Mouse (Mus musculus) v-Abl transformed pro-B cells (cell line): ENCODE results near the gene Tmtc4.

Source experiments
- in situ Hi-C, 2 experiments: fragments of 400-800 bp; cut with MboI; formaldehyde crosslinking; loops; one replicate each; pipeline ENCODE4 v1.15.1; 2025; ENCODE audit not compliant: unreplicated experiment in 2 of 2

Gene Tmtc4

DNA sequence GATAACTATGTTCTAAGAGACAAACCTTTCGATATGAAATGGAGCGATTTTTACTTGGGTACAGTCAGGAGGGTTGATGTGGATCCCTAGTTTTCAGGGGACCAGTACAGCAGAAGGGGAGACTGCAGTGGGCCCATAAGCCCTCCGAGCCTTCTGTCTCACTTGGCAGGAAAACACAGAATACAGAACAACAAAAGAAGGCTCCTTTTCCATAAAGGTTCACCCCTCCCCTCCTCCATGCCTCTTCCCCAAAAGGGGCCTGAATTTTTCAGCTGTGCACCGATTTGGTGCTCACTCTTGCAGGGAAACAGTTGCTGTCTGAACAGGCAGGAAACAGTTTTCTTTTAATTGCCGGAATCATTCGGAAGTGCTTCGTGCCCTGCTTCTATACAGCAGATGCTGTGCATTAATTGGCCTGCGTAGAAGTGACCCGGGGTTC is 101.6 kb downstream of the Tmtc4 start:
- in situ Hi-C loops, result no loop called here

GRCm38 (mm10) chr14:122881699-122882098 is 102.1 kb downstream of the Tmtc4 start:
- in situ Hi-C loops, result no loop called here

GRCm38 (mm10) chr14:122880291-122880690 is 103.5 kb downstream of the Tmtc4 start:
- in situ Hi-C loops, result no loop called here

GRCm38 (mm10) chr14:122877787-122878186 is 106.0 kb downstream of the Tmtc4 start:
- in situ Hi-C loops, result loop anchor here (5.0 to 10.0 kb wide), 3 partner anchors 365 to 813 kb away; no protein-coding TSS in a partner anchor

DNA sequence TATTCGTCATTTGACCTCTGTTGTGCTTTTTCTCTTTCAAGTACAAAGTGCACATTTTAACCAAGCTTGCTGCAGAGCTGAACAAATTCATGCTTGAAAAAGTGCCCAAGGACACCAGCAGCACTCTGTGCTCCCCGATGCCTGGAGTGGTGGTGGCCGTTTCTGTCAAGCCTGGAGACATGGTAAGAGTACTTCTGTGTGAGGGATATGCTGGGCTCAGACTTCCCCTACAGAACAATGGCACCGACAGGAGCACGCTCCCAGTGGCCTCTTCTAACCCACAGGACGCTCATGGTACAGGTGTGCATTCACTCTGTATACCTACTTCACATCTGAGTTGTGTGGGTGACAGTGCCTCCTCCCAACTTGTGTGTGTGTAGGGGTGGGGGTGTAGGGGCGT is 107.1 kb downstream of the Tmtc4 start:
- in situ Hi-C loops, result loop anchor here (5.0 to 10.0 kb wide), 3 partner anchors 364 to 812 kb away; no protein-coding TSS in a partner anchor

DNA sequence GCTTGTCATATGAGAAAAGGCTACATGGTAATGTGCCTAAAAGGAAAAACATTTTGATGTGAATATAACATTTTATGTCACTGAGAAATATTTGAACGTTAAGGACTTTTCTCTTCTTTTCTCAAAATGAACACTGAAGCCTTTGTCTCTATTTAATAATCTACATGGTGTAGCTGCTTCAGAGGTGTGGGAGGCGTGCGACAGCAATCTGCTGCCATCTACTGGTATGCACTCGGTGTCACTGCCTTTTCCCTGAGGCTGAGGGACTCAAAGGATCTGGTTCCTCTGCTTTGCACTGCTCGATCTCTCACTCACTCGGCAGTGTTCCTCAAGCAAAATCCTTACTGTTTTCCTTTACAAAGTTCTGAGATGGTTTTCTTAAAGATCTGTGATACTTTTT is 107.7 kb downstream of the Tmtc4 start:
- in situ Hi-C loops, result loop anchor here (5.0 to 10.0 kb wide), 3 partner anchors 364 to 811 kb away; no protein-coding TSS in a partner anchor

- in situ Hi-C loops, result loop anchor here (5.0 to 10.0 kb wide), 3 partner anchors 363 to 811 kb away; no protein-coding TSS in a partner anchor
These were observed 108.2 kb downstream of the Tmtc4 start for GRCm38 (mm10) chr14:122875636-122876035.

DNA sequence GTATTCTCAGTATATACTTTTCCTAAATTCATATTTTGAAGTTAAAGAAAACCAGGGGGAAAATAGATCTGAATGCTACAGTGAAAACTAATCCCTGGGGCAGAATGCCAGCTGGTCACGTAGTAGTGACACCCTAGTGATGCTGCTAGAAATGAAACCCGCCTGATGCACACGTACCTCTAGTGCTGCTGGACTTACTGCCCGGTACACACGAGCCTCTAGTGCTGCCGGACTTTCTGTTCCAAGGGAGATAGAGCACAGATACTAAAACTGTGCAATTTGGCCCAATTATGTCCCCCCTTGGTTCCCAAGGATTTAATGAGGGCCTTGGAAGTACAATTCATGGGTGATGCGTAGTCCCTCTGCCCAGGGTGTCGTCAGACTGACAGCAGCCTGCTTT is 108.8 kb downstream of the Tmtc4 start:
- in situ Hi-C loops, result loop anchor here (5.0 to 10.0 kb wide), 3 partner anchors 363 to 810 kb away; no protein-coding TSS in a partner anchor

- in situ Hi-C loops, result loop anchor here in 1 of 2 experiments (10.0 to 25.0 kb wide), 2 partner anchors 310 to 808 kb away; no protein-coding TSS in a partner anchor
These were observed 111.2 kb downstream of the Tmtc4 start for GRCm38 (mm10) chr14:122872612-122873011.

GRCm38 (mm10) chr14:122871841-122872580 is 111.8 kb downstream of the Tmtc4 start:
- in situ Hi-C loops, result loop anchor here in 1 of 2 experiments (10.0 to 25.0 kb wide), 2 partner anchors 310 to 807 kb away; no protein-coding TSS in a partner anchor

GRCm38 (mm10) chr14:122869831-122870230 is 114.0 kb downstream of the Tmtc4 start:
- in situ Hi-C loops, result loop anchor here in 1 of 2 experiments (10.0 to 25.0 kb wide), 2 partner anchors 308 to 805 kb away; no protein-coding TSS in a partner anchor
